Comparison of ENCODE assay signal across 11 mouse cellular contexts in genomic region chr5:125327596-125328385, GRCm38 (mm10). TPM values are rescaled to one million over a fixed set of nuclear protein-coding genes. Genes with fewer than 3 reads are reported as not detected.
A peak's percentile ranks its signal among the peaks of the same experiment; 100 is the strongest.
DNase-seq lines count a peak whose midpoint lies in the region; ATAC-seq and TF ChIP-seq lines count a peak whose summit lies in the region.
"Had no signal": no experiment of that assay in that cellular context is flagged by ENCODE, and none has a peak within 500 bp of the region (broad histone marks: within the 10 kb centered on the region; RNA-seq: fewer than 3 reads in every experiment).

No protein-coding gene starts in this region.

- H3K27me3 ChIP-seq in liver, embryonic 11.5 days (replicated peaks; ENCODE audit: control insufficient read depth, insufficient read depth, low read length), result no peaks in the 10 kb centered on the region
- no peaks in the 10 kb centered on the region for H3K27me3 ChIP-seq in liver, postnatal 0 days (ENCODE audit: insufficient read depth, low read length)
- no peaks in the 10 kb centered on the region for H3K27me3 ChIP-seq in embryonic facial prominence, embryonic 14.5 days (replicated peaks; ENCODE audit: control insufficient read depth, insufficient read depth, low read length)
- no peaks in the 10 kb centered on the region for H3K27me3 ChIP-seq in limb, embryonic 11.5 days (ENCODE audit: control insufficient read depth, insufficient read depth, low read length)
- no peaks in the 10 kb centered on the region for H3K27me3 ChIP-seq in stomach, embryonic 15.5 days (replicated peaks)

- no peaks in the 10 kb centered on the region for H3K9me3 ChIP-seq in liver, embryonic 11.5 days (ENCODE audit: control insufficient read depth, low read length)
- H3K9me3 ChIP-seq in liver, postnatal 0 days (ENCODE audit: low read length), result no peaks in the 10 kb centered on the region
- no peaks in the 10 kb centered on the region for H3K9me3 ChIP-seq in embryonic facial prominence, embryonic 14.5 days (ENCODE audit: control insufficient read depth, low read length)
- no peaks in the 10 kb centered on the region for H3K9me3 ChIP-seq in limb, embryonic 11.5 days (ENCODE audit: control insufficient read depth, low read length)
- H3K9me3 ChIP-seq in stomach, embryonic 15.5 days, result no peaks in the 10 kb centered on the region

- H3K4me1 ChIP-seq in liver, embryonic 11.5 days (replicated peaks; ENCODE audit: control insufficient read depth, insufficient read depth, low read length), result peaks cover 44% of the 10 kb centered on the region
- H3K4me1 ChIP-seq in liver, postnatal 0 days (ENCODE audit: insufficient read depth), result peaks cover 39% of the 10 kb centered on the region
- H3K4me1 ChIP-seq in embryonic facial prominence, embryonic 14.5 days (ENCODE audit: control insufficient read depth, insufficient read depth, low read length), result peaks cover 9% of the 10 kb centered on the region; the same call in 1 of the 2 replicates
- peaks cover 5% of the 10 kb centered on the region; the same call in 1 of the 2 replicates for H3K4me1 ChIP-seq in limb, embryonic 11.5 days (ENCODE audit: control insufficient read depth, insufficient read depth, low read length)
- no peaks in the 10 kb centered on the region; the same call in 1 of the 2 replicates for H3K4me1 ChIP-seq in stomach, embryonic 15.5 days

- H3K27ac ChIP-seq in liver, embryonic 11.5 days (ENCODE audit: low read depth, low read length), result no peak overlapping the region
- H3K27ac ChIP-seq in liver, postnatal 0 days (ENCODE audit: low read depth), result no peak overlapping the region
- no peak overlapping the region for H3K27ac ChIP-seq in embryonic facial prominence, embryonic 14.5 days (replicated peaks; ENCODE audit: low read depth, low read length)
- no peak overlapping the region for H3K27ac ChIP-seq in limb, embryonic 11.5 days (replicated peaks; ENCODE audit: low read depth, low read length)
- no peak overlapping the region for H3K27ac ChIP-seq in stomach, embryonic 15.5 days

- no peak for ATAC-seq in liver, embryonic 11.5 days (replicated peaks; ENCODE audit: low FRiP score)
- no peak for ATAC-seq in liver, postnatal 0 days
- peak; percentile 70; the same call in 1 of the 2 replicates for ATAC-seq in embryonic facial prominence, embryonic 14.5 days (ENCODE audit: low read depth)
- ATAC-seq in limb, embryonic 11.5 days (ENCODE audit: insufficient number of reproducible peaks, low FRiP score, low TSS enrichment, low read depth), result peak; percentile 65
- 0 out of 2 replicates have a peak, but pooled peaks have one; percentile 39 for ATAC-seq in stomach, embryonic 15.5 days (ENCODE audit: insufficient read depth, low FRiP score, low read depth)

- no peak for DNase-seq in liver, embryonic 11.5 days (ENCODE audit: low spot score)
- DNase-seq in liver, postnatal 0 days, result no peak
- DNase-seq in embryonic facial prominence, embryonic 14.5 days (ENCODE audit: low spot score), result peak; percentile 62
- peak; percentile 57 for DNase-seq in limb, embryonic 11.5 days (ENCODE audit: low spot score)
- DNase-seq in right cerebral cortex, postnatal 14 days, result no peak
- DNase-seq in thymus, postnatal 14 days, result no peak
- no peak for DNase-seq in adrenal gland, adult 2 months
- DNase-seq: adrenal gland, adult 8-10 months; gastrocnemius, postnatal 36 days had no signal

- 67% methylated on average over 18 of the region's 18 CpGs for WGBS in liver, embryonic 11.5 days
- WGBS in liver, postnatal 0 days (ENCODE audit: insufficient replicate concordance), result 75% methylated on average over 18 of the region's 18 CpGs
- 58% methylated on average over 18 of the region's 18 CpGs for WGBS in embryonic facial prominence, embryonic 14.5 days
- 55% methylated on average over 18 of the region's 18 CpGs for WGBS in limb, embryonic 11.5 days
- 61% methylated on average over 18 of the region's 18 CpGs for WGBS in stomach, embryonic 15.5 days

- TF ChIP-seq EP300 in liver, postnatal 0 days (IDR thresholded peaks at IDR 0.05; ENCODE audit: low read depth), result no peak

- H3K4me2 ChIP-seq in liver, embryonic 11.5 days, result peak overlapping the region; percentile 28
- no peak overlapping the region for H3K4me2 ChIP-seq in liver, postnatal 0 days (ENCODE audit: low read depth, low read length)
- peak overlapping the region; percentile 49 for H3K4me2 ChIP-seq in embryonic facial prominence, embryonic 14.5 days (ENCODE audit: low read depth, low read length)
- H3K4me2 ChIP-seq in limb, embryonic 11.5 days (ENCODE audit: low read depth, severe bottlenecking), result peak overlapping the region; percentile 38
- H3K4me2 ChIP-seq in stomach, embryonic 15.5 days, result peak overlapping the region; percentile 43

- H3K9ac ChIP-seq in liver, embryonic 11.5 days (ENCODE audit: low read depth, low read length), result no peak overlapping the region
- H3K9ac ChIP-seq in liver, postnatal 0 days (replicated peaks), result no peak overlapping the region
- H3K9ac ChIP-seq in embryonic facial prominence, embryonic 14.5 days (ENCODE audit: low read depth, low read length), result peak overlapping the region; percentile 31; the same call in 1 of the 2 replicates
- H3K9ac ChIP-seq in limb, embryonic 11.5 days (ENCODE audit: low read length), result no peak overlapping the region; the same call in 1 of the 2 replicates
- H3K9ac ChIP-seq in stomach, embryonic 15.5 days, result no peak overlapping the region

- peaks cover 10% of the 10 kb centered on the region for H3K36me3 ChIP-seq in liver, embryonic 11.5 days (ENCODE audit: control insufficient read depth, insufficient read depth, low read length)
- H3K36me3 ChIP-seq in liver, postnatal 0 days (replicated peaks; ENCODE audit: insufficient read depth, low read length), result peaks cover 9% of the 10 kb centered on the region; the same call in 1 of the 2 replicates
- H3K36me3 ChIP-seq in embryonic facial prominence, embryonic 14.5 days (ENCODE audit: control insufficient read depth, insufficient read depth, low read length), result no peaks in the 10 kb centered on the region
- no peaks in the 10 kb centered on the region for H3K36me3 ChIP-seq in limb, embryonic 11.5 days (ENCODE audit: control insufficient read depth, insufficient read depth, low read length)
- H3K36me3 ChIP-seq in stomach, embryonic 15.5 days, result no peaks in the 10 kb centered on the region

- no peak overlapping the region for H3K4me3 ChIP-seq in liver, embryonic 11.5 days (ENCODE audit: low read depth, low read length)
- no peak overlapping the region for H3K4me3 ChIP-seq in liver, postnatal 0 days (ENCODE audit: low read depth, low read length)
- peak overlapping the region; percentile 25 for H3K4me3 ChIP-seq in embryonic facial prominence, embryonic 14.5 days (ENCODE audit: low read depth, low read length)
- peak overlapping the region; percentile 19 for H3K4me3 ChIP-seq in limb, embryonic 11.5 days (ENCODE audit: low read depth, low read length)
- H3K4me3 ChIP-seq in stomach, embryonic 15.5 days (replicated peaks), result peak overlapping the region; percentile 22; the same call in 1 of the 2 replicates
- H3K4me3 ChIP-seq: myocyte had no signal

- TF ChIP-seq CTCF in liver, postnatal 0 days (IDR thresholded peaks at IDR 0.05; ENCODE audit: low read depth), result no peak

RNA-seq across cellular contexts. Expression of gene Scarb1, which starts 13.1 kb away (rescaled TPM):
- 104 and 108 TPM in 2 replicates for polyA plus RNA-seq in liver, embryonic 11.5 days (2014; fragmentation: Nextera tagmentation; extraction: Ambion mirVana)
- 105 and 109 TPM in 2 replicates for polyA plus RNA-seq in liver, postnatal 0 days (2015; fragmentation: Nextera tagmentation; extraction: Ambion mirVana)
- polyA plus RNA-seq in embryonic facial prominence, embryonic 14.5 days (2014; fragmentation: Nextera tagmentation; extraction: Ambion mirVana), result 44.4 and 47.9 TPM in 2 replicates
- polyA plus RNA-seq in limb, embryonic 11.5 days (2014; fragmentation: Nextera tagmentation; extraction: Ambion mirVana), result 27.7 and 30.3 TPM in 2 replicates
- polyA plus RNA-seq in stomach, embryonic 15.5 days (2015; fragmentation: Nextera tagmentation; extraction: Ambion mirVana), result 61.9 and 67.9 TPM in 2 replicates
- 1,000 to 10,000 TPM; 2,436 to 2,553 TPM for total RNA-seq in adrenal gland, adult 2 months (2021)
- polyA plus RNA-seq in adrenal gland, adult 2 months (2012; rRNA removed), result 2,348 and 2,822 TPM in 2 replicates

Comparison
In these comparisons a context has a peak if more than half of its experiments do, and no peak if none do; other contexts are left out.
1. ATAC-seq: peak in embryonic facial prominence, embryonic 14.5 days (single experiment), limb, embryonic 11.5 days (single experiment) and stomach, embryonic 15.5 days (single experiment); none in liver, embryonic 11.5 days (single experiment) and liver, postnatal 0 days (single experiment).
2. DNase-seq: peak in embryonic facial prominence, embryonic 14.5 days (single experiment) and limb, embryonic 11.5 days (single experiment); none in liver, embryonic 11.5 days (single experiment), liver, postnatal 0 days (single experiment), right cerebral cortex, postnatal 14 days (single experiment), thymus, postnatal 14 days (single experiment) and adrenal gland, adult 2 months (single experiment).
3. H3K4me3 ChIP-seq: peak in embryonic facial prominence, embryonic 14.5 days (single experiment), limb, embryonic 11.5 days (single experiment) and stomach, embryonic 15.5 days (single experiment); none in liver, embryonic 11.5 days (single experiment) and liver, postnatal 0 days (single experiment).
4. RNA of gene Scarb1, which starts 13.1 kb away (polyA plus RNA-seq): 2,348 to 2,822 TPM in adrenal gland, adult 2 months; 105 to 109 TPM in liver, postnatal 0 days, 104 to 108 TPM in liver, embryonic 11.5 days, 61.9 to 67.9 TPM in stomach, embryonic 15.5 days, 44.4 to 47.9 TPM in embryonic facial prominence, embryonic 14.5 days and 27.7 to 30.3 TPM in limb, embryonic 11.5 days; every median in the first group is over 10 times any median in the second.